Mouse (Mus musculus): ENCODE measurements around the gene Grk3. TPM values are rescaled to one million over a fixed set of nuclear protein-coding genes. Genes with fewer than 3 reads are reported as not detected.

The Grk3 gene
- polyA plus RNA-seq, 1 experiment from 2014 or later: 13.0 TPM

DNA sequence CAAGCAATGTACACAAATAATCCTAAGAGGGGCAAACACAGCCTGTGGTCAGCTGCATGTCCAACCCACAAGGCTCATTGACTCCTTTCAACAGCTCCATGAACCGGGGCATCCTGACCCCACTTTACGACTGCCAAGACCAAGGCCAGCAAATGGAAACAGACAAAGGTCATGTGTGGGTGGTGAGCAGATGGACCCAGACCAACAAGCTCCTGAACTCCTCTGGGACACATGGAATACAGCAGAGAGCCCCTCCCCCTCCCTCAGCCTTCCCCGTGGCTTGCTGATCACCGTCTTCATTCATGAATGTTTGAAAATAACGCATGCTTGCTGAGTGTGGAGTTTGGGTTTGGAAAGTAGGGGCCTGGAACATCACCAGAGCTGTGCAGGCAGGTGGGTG is 57.3 kb downstream of the Grk3 start:
- WGBS: 53% methylated on average over 5 of the region's 5 CpGs
- no peak for ATAC-seq
- Histone ChIP-seq H3K27me3 (replicated peaks) (no peaks in the 10 kb centered on the region), H3K27ac (no peak overlapping the region), H3K9ac (no peak overlapping the region), H3K4me3 (replicated peaks) (no peak overlapping the region), H3K36me3 (no peaks in the 10 kb centered on the region), H3K9me3 (no peaks in the 10 kb centered on the region), H3K4me2 (replicated peaks) (no peak overlapping the region), H3K4me1 (replicated peaks) (0 out of 2 replicates have a peak, but pooled peaks cover 12% of the 10 kb centered on the region)

DNA sequence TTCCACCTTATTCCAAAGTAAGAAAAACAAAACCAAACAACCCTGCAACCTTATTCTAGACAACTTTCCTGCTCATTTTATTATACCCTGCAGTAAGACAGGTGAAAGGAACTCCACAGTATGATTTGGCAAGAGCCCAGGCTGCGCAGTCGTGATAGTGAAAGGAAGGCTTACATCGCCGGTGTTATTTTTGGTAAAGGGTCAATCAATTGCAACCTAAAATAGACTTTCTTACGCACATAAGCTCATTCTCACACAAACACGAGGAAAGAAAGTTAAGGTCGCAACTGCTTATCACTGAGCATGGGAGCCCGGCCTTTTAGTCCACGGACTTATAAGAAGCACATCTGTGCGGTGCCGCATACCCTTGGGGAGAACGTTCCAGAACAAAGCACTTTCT is 58.8 kb downstream of the Grk3 start:
- H3K4me3 ChIP-seq (replicated peaks): no peak overlapping the region
- no peaks in the 10 kb centered on the region for H3K9me3 ChIP-seq
- WGBS: 81% methylated on average over 12 of the region's 12 CpGs
- H3K9ac ChIP-seq: no peak overlapping the region
- no peak overlapping the region for H3K4me2 ChIP-seq (replicated peaks)
- no peak overlapping the region for H3K27ac ChIP-seq
- 0 out of 2 replicates have a peak, but pooled peaks cover 9% of the 10 kb centered on the region for H3K4me1 ChIP-seq (replicated peaks)
- no peaks in the 10 kb centered on the region for H3K27me3 ChIP-seq (replicated peaks)
- no peak for ATAC-seq
- no peaks in the 10 kb centered on the region for H3K36me3 ChIP-seq

DNA sequence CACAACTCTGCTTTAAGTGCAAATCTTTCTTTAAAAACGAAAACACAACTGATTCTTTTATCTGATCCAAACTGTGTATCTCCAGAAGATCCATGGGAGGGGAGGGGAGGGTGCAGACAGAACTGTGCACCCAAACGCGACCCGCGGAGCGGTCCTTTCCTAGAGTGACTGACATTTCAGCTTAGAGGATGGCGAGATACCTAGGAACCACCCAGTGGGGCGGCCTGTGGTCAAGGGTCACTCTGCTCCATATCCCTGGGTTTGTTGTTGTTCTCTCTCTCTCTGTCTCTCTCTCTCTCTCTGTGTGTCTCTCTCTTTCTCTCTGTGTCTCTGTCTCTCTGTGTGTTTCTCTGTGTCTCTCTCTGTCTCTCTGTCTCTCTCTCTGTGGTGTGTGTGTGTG is 59.2 kb downstream of the Grk3 start:
- Histone ChIP-seq H3K4me2 (replicated peaks) (no peak overlapping the region), H3K9me3 (no peaks in the 10 kb centered on the region), H3K36me3 (no peaks in the 10 kb centered on the region), H3K27ac (no peak overlapping the region), H3K9ac (no peak overlapping the region), H3K4me1 (replicated peaks) (0 out of 2 replicates have a peak, but pooled peaks cover 5% of the 10 kb centered on the region), H3K4me3 (replicated peaks) (no peak overlapping the region), H3K27me3 (replicated peaks) (no peaks in the 10 kb centered on the region)
- 88% methylated on average over 8 of the region's 8 CpGs for WGBS
- no peak for ATAC-seq

DNA sequence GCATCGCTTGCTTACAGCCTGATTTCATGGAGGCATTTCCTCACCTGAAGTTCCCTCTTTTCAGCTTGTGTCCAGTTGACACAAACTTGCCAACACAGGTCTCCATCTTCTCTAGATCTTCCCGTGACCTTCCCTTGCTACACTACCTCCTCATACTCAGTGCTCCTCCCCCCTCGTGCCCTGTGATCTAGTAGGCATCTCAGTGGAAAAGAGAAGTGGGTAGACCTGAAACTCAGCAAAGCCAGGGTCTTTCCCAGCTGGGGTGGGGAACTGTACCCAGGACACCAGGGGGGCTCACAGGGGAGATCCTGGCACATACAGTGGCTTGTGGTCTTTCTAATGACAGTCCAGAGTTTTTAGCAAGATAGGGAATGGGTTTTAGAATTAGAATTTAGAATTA is 64.7 kb downstream of the Grk3 start:
- no peak overlapping the region for H3K9ac ChIP-seq
- no peak overlapping the region for H3K4me3 ChIP-seq (replicated peaks)
- H3K9me3 ChIP-seq: no peaks in the 10 kb centered on the region
- no peaks in the 10 kb centered on the region for H3K4me1 ChIP-seq (replicated peaks)
- no peak overlapping the region for H3K4me2 ChIP-seq (replicated peaks)
- H3K27ac ChIP-seq: no peak overlapping the region
- 81% methylated on average over 3 of the region's 3 CpGs for WGBS
- H3K36me3 ChIP-seq: no peaks in the 10 kb centered on the region
- ATAC-seq: no peak
- H3K27me3 ChIP-seq (replicated peaks): no peaks in the 10 kb centered on the region

DNA sequence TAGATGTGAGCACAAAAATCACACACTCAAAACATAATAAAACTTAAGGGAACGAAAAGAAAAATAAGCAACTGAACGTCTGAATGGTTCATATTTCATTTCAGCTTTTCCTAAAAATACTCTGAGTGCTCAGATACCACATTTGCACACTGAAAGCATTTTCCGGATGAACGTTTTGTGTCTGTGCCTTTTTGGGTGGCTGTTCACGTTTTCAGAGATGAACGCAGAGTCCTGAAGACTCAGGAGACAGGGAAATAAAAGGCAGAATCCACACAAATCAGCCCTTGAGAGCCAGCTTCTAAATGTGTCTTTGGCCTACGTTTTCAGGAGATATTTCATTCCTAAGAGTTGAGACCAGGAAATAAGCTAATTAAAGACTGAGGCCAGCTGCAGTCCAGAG is 69.7 kb downstream of the Grk3 start:
- Histone ChIP-seq H3K27me3 (replicated peaks) (no peaks in the 10 kb centered on the region), H3K27ac (no peak overlapping the region), H3K4me3 (replicated peaks) (no peak overlapping the region), H3K9me3 (no peaks in the 10 kb centered on the region), H3K36me3 (0 out of 2 replicates have a peak, but pooled peaks cover 3% of the 10 kb centered on the region), H3K4me1 (replicated peaks) (no peaks in the 10 kb centered on the region), H3K9ac (no peak overlapping the region), H3K4me2 (replicated peaks) (no peak overlapping the region)
- 66% methylated on average over 7 of the region's 7 CpGs for WGBS
- ATAC-seq: no peak

DNA sequence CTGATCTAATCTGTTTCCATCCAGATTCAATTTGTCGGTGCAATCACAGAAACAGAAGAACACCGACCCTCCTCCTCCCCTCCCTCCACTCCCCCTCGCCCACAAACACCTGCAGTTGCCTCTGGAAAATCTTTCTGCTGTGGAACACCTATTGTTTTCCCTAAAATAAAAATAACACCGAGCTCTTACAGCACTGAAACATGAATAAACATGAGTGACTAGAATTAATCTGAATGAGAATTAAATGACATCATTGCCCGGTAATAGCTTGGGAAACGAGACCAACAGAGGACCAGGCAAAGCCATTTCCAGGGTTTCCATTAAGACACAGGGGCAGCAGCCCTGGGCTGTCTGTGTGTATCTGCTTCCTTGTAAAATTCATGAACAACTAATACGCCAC is 73.3 kb downstream of the Grk3 start:
- Histone ChIP-seq H3K4me2 (replicated peaks) (no peak overlapping the region), H3K27ac (no peak overlapping the region), H3K9me3 (no peaks in the 10 kb centered on the region), H3K36me3 (0 out of 2 replicates have a peak, but pooled peaks cover 3% of the 10 kb centered on the region), H3K9ac (no peak overlapping the region), H3K4me3 (replicated peaks) (no peak overlapping the region), H3K27me3 (replicated peaks) (no peaks in the 10 kb centered on the region), H3K4me1 (replicated peaks) (no peaks in the 10 kb centered on the region)
- WGBS: 75% methylated on average over 7 of the region's 7 CpGs
- ATAC-seq: no peak

DNA sequence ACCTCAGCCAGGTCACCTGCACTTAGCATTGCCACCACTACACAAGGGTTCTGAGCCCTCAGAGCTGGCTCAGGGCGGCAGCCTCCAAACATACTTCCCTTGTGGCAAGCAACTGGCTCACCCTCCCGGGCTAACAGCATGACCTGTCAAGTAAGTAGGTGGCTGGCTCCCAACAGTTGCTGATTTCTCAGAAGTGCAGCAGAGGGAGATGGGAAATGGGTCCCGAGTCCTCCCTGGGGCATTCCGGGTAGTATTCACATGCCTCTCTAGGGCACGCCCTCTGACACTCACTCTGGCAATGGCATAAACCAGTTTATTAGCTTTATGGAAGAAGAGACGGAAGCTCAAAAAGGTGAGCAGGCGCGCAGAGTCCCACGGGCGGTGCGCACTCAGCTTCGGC is 74.6 kb downstream of the Grk3 start:
- Histone ChIP-seq H3K9ac (no peak overlapping the region), H3K9me3 (no peaks in the 10 kb centered on the region), H3K4me1 (replicated peaks) (no peaks in the 10 kb centered on the region), H3K27ac (no peak overlapping the region), H3K27me3 (replicated peaks) (no peaks in the 10 kb centered on the region), H3K36me3 (0 out of 2 replicates have a peak, but pooled peaks cover 3% of the 10 kb centered on the region), H3K4me2 (replicated peaks) (no peak overlapping the region), H3K4me3 (replicated peaks) (no peak overlapping the region)
- 93% methylated on average over 12 of the region's 12 CpGs for WGBS
- ATAC-seq: no peak

DNA sequence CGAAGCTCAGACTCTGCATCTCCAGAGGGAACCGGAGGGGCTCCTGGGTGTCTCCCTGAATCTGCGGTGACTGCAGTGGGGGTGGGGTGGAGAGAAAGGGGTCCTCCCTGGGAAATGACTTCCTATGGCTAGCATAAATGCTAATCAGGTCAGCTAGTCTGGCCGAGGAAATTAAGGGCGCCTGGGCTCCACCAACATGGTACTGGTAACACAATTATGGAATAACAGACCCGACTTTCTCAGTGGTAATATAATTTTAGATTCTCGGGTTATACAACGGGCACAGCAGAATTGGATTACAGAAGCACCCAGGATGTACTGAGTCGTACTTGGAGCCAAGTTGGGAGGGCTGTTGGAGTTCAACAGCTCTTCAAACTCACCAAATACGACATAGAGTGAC is 79.0 kb downstream of the Grk3 start:
- no peak overlapping the region for H3K4me2 ChIP-seq (replicated peaks)
- no peaks in the 10 kb centered on the region for H3K27me3 ChIP-seq (replicated peaks)
- no peak overlapping the region for H3K9ac ChIP-seq
- no peak overlapping the region for H3K27ac ChIP-seq
- 0 out of 2 replicates have a peak, but pooled peaks cover 3% of the 10 kb centered on the region for H3K36me3 ChIP-seq
- no peak overlapping the region for H3K4me3 ChIP-seq (replicated peaks)
- ATAC-seq: 0 out of 2 replicates have a peak, but pooled peaks have one; percentile 34
- 81% methylated on average over 10 of the region's 10 CpGs for WGBS
- no peaks in the 10 kb centered on the region for H3K9me3 ChIP-seq
- H3K4me1 ChIP-seq (replicated peaks): 0 out of 2 replicates have a peak, but pooled peaks cover 4% of the 10 kb centered on the region

DNA sequence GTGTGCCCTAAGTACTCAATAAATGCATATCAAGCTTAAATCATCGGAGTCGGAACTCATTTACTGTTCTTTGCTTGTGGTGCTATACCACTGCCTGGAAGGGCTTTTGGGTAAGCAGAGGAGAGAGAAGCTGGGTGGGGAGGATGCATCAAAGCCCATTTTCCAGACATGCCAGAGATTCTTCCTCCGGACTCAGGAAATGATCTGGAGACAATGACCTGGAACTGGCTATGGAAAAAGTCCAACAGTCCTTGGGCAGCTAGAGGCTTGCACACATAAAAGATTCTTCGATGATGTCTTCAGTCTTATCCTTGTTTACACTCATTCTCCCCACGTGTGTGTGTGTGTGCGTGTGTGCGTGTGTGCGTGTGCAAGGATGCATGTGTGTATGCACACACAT is 80.2 kb downstream of the Grk3 start:
- WGBS: 83% methylated on average over 8 of the region's 8 CpGs
- H3K4me1 ChIP-seq (replicated peaks): 0 out of 2 replicates have a peak, but pooled peaks cover 4% of the 10 kb centered on the region

DNA sequence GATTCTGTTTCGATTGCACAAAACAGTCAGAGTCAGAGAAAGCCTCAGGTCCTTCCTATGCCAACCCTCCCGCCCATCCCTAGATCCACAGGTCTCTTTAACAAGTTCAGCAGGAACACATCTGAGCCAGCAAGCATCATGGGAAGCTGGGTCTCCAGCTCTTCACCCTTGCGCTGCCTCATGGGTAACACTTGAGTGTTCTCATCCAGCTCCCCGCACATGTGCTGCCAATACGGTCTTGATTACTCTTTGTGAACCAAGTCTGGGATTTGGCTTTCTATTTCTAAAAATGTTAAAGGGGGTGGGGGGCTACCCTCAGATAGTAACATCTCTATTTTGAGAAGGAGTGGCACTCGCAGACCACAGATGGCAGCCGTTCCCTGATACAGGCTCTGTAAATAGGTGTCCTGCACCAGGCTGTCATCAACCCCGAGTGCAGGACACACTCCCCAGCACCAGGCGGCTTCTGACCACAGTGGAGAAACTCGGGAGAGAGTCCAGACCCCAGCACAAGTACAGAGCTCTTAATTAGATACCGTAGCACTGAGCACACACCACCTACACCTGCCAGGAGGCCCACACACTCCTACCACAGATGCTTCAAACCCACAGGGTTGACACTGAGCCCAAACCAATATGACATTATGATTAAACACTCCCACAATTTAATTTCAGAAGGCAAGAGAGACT is 82.6 kb downstream of the Grk3 start:
- H3K27me3 ChIP-seq (replicated peaks): no peaks in the 10 kb centered on the region
- no peak overlapping the region for H3K4me2 ChIP-seq (replicated peaks)
- 81% methylated on average over 11 of the region's 11 CpGs for WGBS
- H3K9ac ChIP-seq: no peak overlapping the region
- no peak for ATAC-seq
- H3K4me1 ChIP-seq (replicated peaks): peaks cover 7% of the 10 kb centered on the region; the same call in 1 of the 2 replicates
- H3K4me3 ChIP-seq (replicated peaks): no peak overlapping the region
- H3K36me3 ChIP-seq: no peaks in the 10 kb centered on the region
- H3K9me3 ChIP-seq: no peaks in the 10 kb centered on the region
- no peak overlapping the region for H3K27ac ChIP-seq

More for the DNA sequence above, 80.2 kb downstream of the Grk3 start:
- Histone ChIP-seq H3K4me2 (replicated peaks) (no peak overlapping the region), H3K27ac (0 out of 2 replicates have a peak overlapping the region, but pooled peaks have one; percentile 7), H3K36me3 (no peaks in the 10 kb centered on the region), H3K9me3 (no peaks in the 10 kb centered on the region), H3K27me3 (replicated peaks) (no peaks in the 10 kb centered on the region), H3K9ac (no peak overlapping the region), H3K4me3 (replicated peaks) (no peak overlapping the region)
- ATAC-seq: no peak

DNA sequence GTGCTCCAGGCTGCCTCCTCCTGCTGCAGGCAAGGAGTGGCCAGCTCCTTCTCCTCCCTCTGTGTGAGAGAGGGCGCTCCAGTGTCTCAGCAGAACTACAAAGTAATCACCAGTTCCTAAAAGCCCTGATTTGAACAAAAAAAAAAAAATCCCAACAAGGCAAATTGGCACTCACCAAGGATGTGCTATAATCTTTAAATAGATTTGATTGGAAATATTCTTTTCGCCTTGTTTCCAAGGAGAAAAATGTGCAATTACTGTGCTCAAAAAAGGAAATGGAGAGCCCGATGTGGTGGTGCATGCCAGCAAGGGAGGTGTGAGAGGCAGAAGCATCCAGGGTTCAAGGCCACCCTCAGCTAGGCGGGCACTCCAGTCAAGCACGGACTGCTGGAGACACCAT is 83.7 kb downstream of the Grk3 start:
- Histone ChIP-seq H3K9me3 (no peaks in the 10 kb centered on the region), H3K36me3 (no peaks in the 10 kb centered on the region), H3K27ac (no peak overlapping the region), H3K27me3 (replicated peaks) (no peaks in the 10 kb centered on the region), H3K9ac (no peak overlapping the region), H3K4me1 (replicated peaks) (peaks cover 9% of the 10 kb centered on the region; the same call in 1 of the 2 replicates), H3K4me3 (replicated peaks) (no peak overlapping the region), H3K4me2 (replicated peaks) (no peak overlapping the region)
- WGBS: 82% methylated on average over 5 of the region's 5 CpGs
- no peak for ATAC-seq

DNA sequence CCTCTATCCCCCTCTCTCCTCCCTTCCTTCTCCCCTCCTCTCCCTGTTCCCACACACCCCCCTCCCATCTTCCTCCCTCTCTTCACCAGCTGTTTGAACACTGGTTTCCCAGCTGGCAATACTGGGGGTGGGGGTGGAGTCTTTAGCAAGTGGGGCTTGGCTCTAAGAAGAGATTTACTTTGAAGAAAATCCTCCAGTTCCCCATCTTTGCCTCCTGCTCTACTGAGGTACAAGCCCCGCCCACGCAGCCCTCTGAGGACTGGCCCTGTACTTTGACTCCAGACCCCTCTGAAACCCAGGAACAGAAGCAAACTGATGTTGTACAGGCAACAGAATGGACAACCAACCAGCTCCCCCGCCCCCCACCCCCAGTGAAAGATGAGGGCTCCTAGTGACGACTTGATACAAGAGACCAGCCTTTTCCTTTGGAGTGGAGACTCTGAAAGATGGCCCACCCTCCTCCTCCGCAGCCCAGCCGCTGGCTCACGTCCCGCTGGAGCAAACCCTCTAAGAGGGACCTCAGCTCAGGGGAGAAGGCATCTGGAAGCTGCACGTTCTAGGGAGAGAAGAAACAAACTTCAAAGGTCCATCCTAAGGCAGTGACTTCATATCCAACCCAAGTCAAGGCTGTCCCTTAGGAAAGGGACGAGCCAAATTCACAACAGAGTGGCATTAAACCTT is 87.2 kb downstream of the Grk3 start:
- no peaks in the 10 kb centered on the region for H3K9me3 ChIP-seq
- H3K4me1 ChIP-seq (replicated peaks): peaks cover 5% of the 10 kb centered on the region; the same call in 1 of the 2 replicates
- no peak overlapping the region for H3K9ac ChIP-seq
- peak overlapping the region; percentile 25; the same call in 1 of the 2 replicates for H3K27ac ChIP-seq
- H3K27me3 ChIP-seq (replicated peaks): no peaks in the 10 kb centered on the region
- no peak overlapping the region for H3K4me3 ChIP-seq (replicated peaks)
- ATAC-seq: peak; percentile 68
- no peak overlapping the region; the same call in 1 of the 2 replicates for H3K4me2 ChIP-seq (replicated peaks)
- 33% methylated on average over 10 of the region's 10 CpGs for whole genome bisulfite sequencing
- no peaks in the 10 kb centered on the region for H3K36me3 ChIP-seq

Measured in intestine, embryonic 15.5 days (tissue).